13 mouse cellular contexts compared by ENCODE assay signal in genomic region chr7:75725899-75726298, GRCm38 (mm10).
"Had no signal": no experiment of that assay in that cellular context is flagged by ENCODE, and none has a peak within 500 bp of the region (broad histone marks: within the 10 kb centered on the region; RNA-seq: fewer than 3 reads in every experiment).

No protein-coding gene starts in this region.

- DNase-seq: gastrocnemius, postnatal 14 days; gastrocnemius, postnatal 36 days; heart, adult 18-20 months; heart, postnatal 10 days; heart, postnatal 4 days; kidney, adult 18-20 months; kidney, adult 9 months; kidney, postnatal 14 days; kidney, postnatal 36 days; left cerebral cortex, postnatal 4 days had no signal

- ATAC-seq: hindbrain, postnatal 0 days; intestine, postnatal 0 days; liver, embryonic 12.5 days had no signal
